Mouse (Mus musculus) neural tube, embryonic 13.5 days (tissue): ENCODE measurements around the gene Rab40b. TPM values are rescaled to one million over a fixed set of nuclear protein-coding genes. Genes with fewer than 3 reads are reported as not detected.
"Not testable (repeated sequence)": the region's sequence is repeated elsewhere in the genome, so short reads cannot be mapped to it uniquely, and the experiment has no call there.

ENCODE experiments used
- ATAC-seq: fragments of 200-750 bp; cut with Nextera tagmentation; 2 replicates; pipeline ENCODE4 v1.8.0; 2017; ENCODE audit warnings: low read depth, mild to moderate bottlenecking, moderate TSS enrichment, moderate library complexity
- H3K27ac ChIP-seq: fragments of 300-500 bp; sonication (generic); replicated peaks from 2 replicates; pipeline ENCODE4 v1.5.1; 2015; ENCODE audit warnings: moderate library complexity, mild to moderate bottlenecking, inconsistent platforms
- H3K27me3 ChIP-seq: fragments of 300-500 bp; sonication (generic); 2 replicates; pipeline ENCODE4 v1.6.1; 2015; ENCODE audit warnings: mild to moderate bottlenecking, inconsistent platforms
- H3K36me3 ChIP-seq: fragments of 300-500 bp; sonication (generic); 2 replicates; pipeline ENCODE4 v1.6.1; 2015; ENCODE audit warnings: mild to moderate bottlenecking, inconsistent platforms
- H3K4me1 ChIP-seq: fragments of 300-500 bp; sonication (generic); replicated peaks from 2 replicates; pipeline ENCODE4 v1.6.1; 2015; ENCODE audit warnings: inconsistent platforms
- H3K4me2 ChIP-seq: fragments of 300-500 bp; sonication (generic); 2 replicates; pipeline ENCODE4 v1.6.1; 2015; ENCODE audit warnings: inconsistent platforms, mild to moderate bottlenecking, moderate library complexity
- H3K4me3 ChIP-seq: fragments of 300-500 bp; sonication (generic); 2 replicates; pipeline ENCODE4 v1.5.1; 2015; ENCODE audit warnings: mild to moderate bottlenecking, inconsistent platforms
- H3K9ac ChIP-seq: fragments of 300-500 bp; sonication (generic); 2 replicates; pipeline ENCODE4 v1.6.1; 2015; ENCODE audit warnings: moderate library complexity, mild to moderate bottlenecking, inconsistent platforms
- H3K9me3 ChIP-seq: fragments of 300-500 bp; sonication (generic); 2 replicates; pipeline ENCODE4 v1.6.1; 2016; ENCODE audit warnings: inconsistent platforms
- WGBS: fragments of 180-500 bp; shearing (Covaris S2); methylation state at CpG from one replicate; pipeline ENCODE4 v1.1.7; 2015; 5-methylcytosine and 5-hydroxymethylcytosine counted together
- microRNA-seq: library from miRNA; unstranded; fragments of <30 nt; microRNA quantifications from one replicate; pipeline ENCODE4, GENCODE M21; 2016
- polyA plus RNA-seq: library from polyadenylated mRNA; unstranded; fragments of >200 nt; fragmentation: Nextera tagmentation; extraction: Ambion mirVana; gene quantifications from 2 replicates; pipeline ENCODE4 v1.2.1, GENCODE M21; 2015

The Rab40b gene
- polyA plus RNA-seq, 1 experiment from 2014 or later = 11.1 TPM

DNA sequence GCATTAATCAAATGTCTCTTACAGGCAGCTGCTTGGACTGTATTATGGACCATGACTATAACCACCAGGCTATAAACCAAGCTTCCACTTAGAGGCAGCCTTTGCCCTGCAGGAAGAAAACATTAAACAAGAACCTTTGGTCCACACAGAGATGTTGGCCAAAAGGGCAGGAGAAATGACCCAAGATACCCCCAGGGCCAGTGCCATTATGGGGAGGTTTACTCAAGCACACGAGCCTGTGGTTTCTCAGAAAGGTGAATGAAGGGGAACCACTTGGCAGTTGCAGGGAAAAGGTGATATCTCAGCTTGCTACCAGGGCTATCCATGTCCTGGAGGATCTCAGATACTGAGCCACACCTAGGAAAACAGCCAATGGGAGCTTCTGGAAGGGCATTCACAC is 62.0 kb downstream of the Rab40b start:
- H3K9ac ChIP-seq = no peak overlapping the region
- no peak for ATAC-seq
- H3K4me1 ChIP-seq = no peaks in the 10 kb centered on the region
- WGBS = 67% methylated on average over 1 of the region's 1 CpGs
- H3K36me3 ChIP-seq = peaks cover 66% of the 10 kb centered on the region
- no peak overlapping the region for H3K4me2 ChIP-seq
- no peak overlapping the region for H3K4me3 ChIP-seq
- H3K9me3 ChIP-seq = no peaks in the 10 kb centered on the region
- no peak overlapping the region for H3K27ac ChIP-seq
- H3K27me3 ChIP-seq = no peaks in the 10 kb centered on the region

DNA sequence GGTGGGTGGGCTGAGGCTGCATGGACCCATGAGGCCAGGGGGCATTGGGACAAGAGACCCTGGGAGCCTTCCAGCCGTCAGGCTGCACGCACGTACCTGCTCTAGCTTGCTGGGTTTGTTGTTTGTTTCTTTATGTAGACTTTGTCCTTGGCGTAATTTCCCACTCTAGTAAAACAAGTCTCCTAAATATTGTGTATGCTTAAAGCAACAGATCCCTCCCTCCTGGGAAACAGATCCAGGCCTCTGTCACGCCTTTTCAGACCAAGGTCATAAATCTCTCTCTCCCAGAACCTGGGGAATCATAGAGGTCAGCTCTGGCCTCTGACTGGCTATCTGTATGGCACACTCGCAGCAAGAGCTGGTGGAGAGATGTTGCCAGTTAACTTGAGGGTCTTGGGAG is 80.3 kb downstream of the Rab40b start:
- H3K4me2 ChIP-seq, H3K4me1 ChIP-seq, H3K4me3 ChIP-seq, H3K27me3 ChIP-seq, H3K9ac ChIP-seq, H3K9me3 ChIP-seq, H3K27ac ChIP-seq, ATAC-seq: not testable (repeated sequence)
- H3K36me3 ChIP-seq = peaks cover 77% of the 10 kb centered on the region
- 80% methylated on average over 6 of the region's 6 CpGs for WGBS

DNA sequence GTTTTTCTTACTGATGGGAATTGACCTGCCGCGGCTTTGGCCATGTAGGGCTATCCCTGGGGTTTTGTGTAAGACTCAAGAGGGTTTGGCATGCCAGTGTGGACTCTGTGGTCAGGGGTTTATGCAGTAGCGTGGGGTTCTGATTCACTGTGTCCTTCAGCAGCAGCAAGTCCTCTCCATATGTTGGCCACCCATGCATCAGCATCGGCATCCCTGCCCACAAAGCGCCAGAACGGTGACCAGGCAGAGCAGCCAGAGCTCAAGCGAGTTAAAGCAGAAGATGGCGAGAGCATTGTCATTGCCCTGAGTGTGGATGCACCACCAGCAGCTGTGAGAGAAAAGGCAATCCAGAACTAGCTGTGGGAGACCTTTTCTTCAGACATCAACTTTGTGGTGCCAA is 81.4 kb downstream of the Rab40b start:
- Histone ChIP-seq H3K36me3 (peaks cover 88% of the 10 kb centered on the region), H3K4me3 (no peak overlapping the region), H3K9ac (no peak overlapping the region), H3K27me3 (no peaks in the 10 kb centered on the region), H3K4me2 (no peak overlapping the region), H3K4me1 (no peaks in the 10 kb centered on the region), H3K9me3 (peaks cover 7% of the 10 kb centered on the region), H3K27ac (no peak overlapping the region)
- 95% methylated on average over 8 of the region's 8 CpGs for whole genome bisulfite sequencing
- ATAC-seq = no peak

Small RNA genes lying within 50 kb of the gene (microRNA-seq; reads per million reads assigned to microRNA genes)
- gene Mir7236 = not detected

Other genes with a start within 250 kb of the Rab40b start
- not detected in 2 replicates for gene Tex19.1, start 242.1 kb downstream of the Rab40b start, polyA plus RNA-seq
- 0.47 and 0.56 TPM in 2 replicates for gene Uts2r, start 228.0 kb downstream of the Rab40b start, polyA plus RNA-seq
- 16.8 and 17.8 TPM in 2 replicates for gene Hexdc, start 183.8 kb downstream of the Rab40b start, polyA plus RNA-seq
- gene Ogfod3, start 183.5 kb downstream of the Rab40b start, polyA plus RNA-seq = 26.3 and 28.8 TPM in 2 replicates
- 36.9 and 40.4 TPM in 2 replicates for gene Cybc1, start 158.9 kb downstream of the Rab40b start, polyA plus RNA-seq
- 104 and 112 TPM in 2 replicates for gene Narf, start 151.0 kb downstream of the Rab40b start, polyA plus RNA-seq
- gene Foxk2, start 128.3 kb downstream of the Rab40b start, polyA plus RNA-seq = 10.5 and 10.9 TPM in 2 replicates
- gene Wdr45b, start 33.8 kb downstream of the Rab40b start, polyA plus RNA-seq = 83.2 and 89.9 TPM in 2 replicates
- gene Fn3krp, start 33.1 kb upstream of the Rab40b start, polyA plus RNA-seq = 11.8 and 12.2 TPM in 2 replicates
- 5.1 and 6.1 TPM in 2 replicates for gene Fn3k, start 46.7 kb upstream of the Rab40b start, polyA plus RNA-seq
- gene Tbcd, start 63.7 kb upstream of the Rab40b start, polyA plus RNA-seq = 56.3 and 58.4 TPM in 2 replicates
- gene Zfp750, start 131.1 kb upstream of the Rab40b start, polyA plus RNA-seq = 0.61 and 0.65 TPM in 2 replicates